Mouse (Mus musculus): ENCODE data around the gene Rnf208. TPM values are rescaled to one million over a fixed set of nuclear protein-coding genes. Genes with fewer than 3 reads are reported as not detected.
A peak's percentile ranks its signal among the peaks of the same experiment; 100 is the strongest.

Gene Rnf208
- polyA plus RNA-seq, 1 experiment, result 0.22 TPM

DNA sequence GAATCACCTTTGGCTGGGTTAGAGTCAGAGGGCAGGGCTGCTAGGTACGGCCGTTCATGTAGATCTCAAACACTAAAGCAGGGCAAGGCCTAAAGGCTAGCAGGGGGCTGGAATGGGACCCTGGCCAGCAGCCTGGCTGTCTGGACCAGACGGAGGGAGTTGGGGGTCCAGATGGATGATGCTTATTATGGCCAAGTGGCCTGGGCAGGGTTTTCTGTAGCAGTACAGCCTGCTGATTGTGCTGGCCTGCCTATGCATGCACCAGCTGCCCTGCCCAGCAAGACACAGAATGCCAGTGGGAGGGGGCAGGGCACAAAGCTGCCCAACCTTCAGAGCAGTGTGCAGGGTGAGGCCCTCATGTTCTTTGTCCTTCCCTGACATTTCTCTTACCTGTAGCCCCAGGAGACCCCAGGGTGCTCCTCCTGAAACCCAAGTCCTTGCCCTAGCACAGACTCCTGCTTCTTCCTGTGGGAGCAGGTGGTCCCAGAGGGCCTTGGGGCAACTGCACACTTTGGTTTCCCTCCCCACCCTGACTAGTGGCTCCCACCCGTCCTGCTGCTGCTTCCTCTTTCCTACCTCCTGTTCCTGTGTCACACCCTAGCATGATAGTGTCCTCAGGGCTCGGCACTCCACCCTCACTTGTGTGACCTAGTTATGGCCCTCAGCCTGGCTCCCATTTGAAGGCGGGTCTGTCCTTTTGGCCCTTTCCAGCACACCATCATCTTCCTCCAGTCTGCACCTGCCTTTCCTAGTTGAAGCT, 24.0 kb downstream of the Rnf208 start:
- peaks cover 16% of the 10 kb centered on the region for H3K36me3 ChIP-seq (ENCODE audit: control insufficient read depth, insufficient read depth)
- H3K27me3 ChIP-seq (ENCODE audit: control insufficient read depth, insufficient read depth, insufficient read length), result no peaks in the 10 kb centered on the region
- peaks cover 64% of the 10 kb centered on the region for H3K79me2 ChIP-seq (ENCODE audit: control insufficient read depth, insufficient read depth)
- no peak for TF ChIP-seq MYOD1 (IDR thresholded peaks at IDR 0.05; ENCODE audit: control insufficient read depth, insufficient read length, low read depth)
- no peak for TF ChIP-seq USF1 (IDR thresholded peaks at IDR 0.05; ENCODE audit: low read depth)
- TF ChIP-seq CEBPB (IDR thresholded peaks at IDR 0.05; ENCODE audit: low read depth), result no peak
- TF ChIP-seq MYOG (IDR thresholded peaks at IDR 0.05; ENCODE audit: control insufficient read depth, extremely low read depth, insufficient read length), result no peak
- no peak for TF ChIP-seq MAX (IDR thresholded peaks at IDR 0.05)
- TF ChIP-seq CTCF (IDR thresholded peaks at IDR 0.05; ENCODE audit: control insufficient read depth, insufficient read depth, insufficient read length), result no peak
- TF ChIP-seq FOSL1 (IDR thresholded peaks at IDR 0.05; ENCODE audit: insufficient read depth, low read length, poor library complexity, severe bottlenecking), result no peak
- no peak overlapping the region for H3K4me3 ChIP-seq (ENCODE audit: insufficient read depth, poor library complexity, severe bottlenecking)
- peak overlapping the region; percentile 21 for H3ac ChIP-seq (ENCODE audit: control insufficient read depth, insufficient read length, low read depth)
- peaks cover 13% of the 10 kb centered on the region for H3K79me3 ChIP-seq (ENCODE audit: low read depth)

DNA sequence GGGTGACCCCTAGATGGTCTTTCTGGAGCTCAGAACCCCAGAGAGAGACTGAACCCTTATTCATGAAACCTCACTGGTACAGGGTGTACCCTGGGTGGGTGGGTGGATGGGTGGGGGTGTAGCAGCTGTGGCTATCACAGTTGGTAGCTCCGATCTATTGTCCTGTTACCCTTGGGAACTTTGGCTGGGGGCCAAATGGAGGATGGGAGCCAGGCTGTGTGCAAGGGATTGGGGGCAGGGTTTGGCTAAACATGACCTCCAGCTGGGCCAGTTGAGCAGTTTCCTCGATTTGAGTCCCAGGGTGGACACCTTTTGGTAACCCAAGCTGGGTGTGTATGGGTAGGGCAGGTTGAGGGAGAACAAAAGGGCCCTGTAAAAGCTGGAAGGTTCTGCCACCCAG, 24.7 kb downstream of the Rnf208 start:
- no peaks in the 10 kb centered on the region for H3K27me3 ChIP-seq (ENCODE audit: control insufficient read depth, insufficient read depth, insufficient read length)
- H3ac ChIP-seq (ENCODE audit: control insufficient read depth, insufficient read length, low read depth), result no peak overlapping the region
- H3K4me3 ChIP-seq (ENCODE audit: insufficient read depth, poor library complexity, severe bottlenecking), result no peak overlapping the region
- H3K36me3 ChIP-seq (ENCODE audit: control insufficient read depth, insufficient read depth), result peaks cover 18% of the 10 kb centered on the region
- peaks cover 19% of the 10 kb centered on the region for H3K79me3 ChIP-seq (ENCODE audit: low read depth)
- peaks cover 71% of the 10 kb centered on the region for H3K79me2 ChIP-seq (ENCODE audit: control insufficient read depth, insufficient read depth)
- TF ChIP-seq MYOG (IDR thresholded peaks at IDR 0.05; ENCODE audit: control insufficient read depth, extremely low read depth, insufficient read length) (no peak), CTCF (IDR thresholded peaks at IDR 0.05; ENCODE audit: control insufficient read depth, insufficient read depth, insufficient read length) (no peak), USF1 (IDR thresholded peaks at IDR 0.05; ENCODE audit: low read depth) (no peak), MYOD1 (IDR thresholded peaks at IDR 0.05; ENCODE audit: control insufficient read depth, insufficient read length, low read depth) (no peak), CEBPB (IDR thresholded peaks at IDR 0.05; ENCODE audit: low read depth) (no peak), FOSL1 (IDR thresholded peaks at IDR 0.05; ENCODE audit: insufficient read depth, low read length, poor library complexity, severe bottlenecking) (no peak), MAX (IDR thresholded peaks at IDR 0.05) (no peak)

DNA sequence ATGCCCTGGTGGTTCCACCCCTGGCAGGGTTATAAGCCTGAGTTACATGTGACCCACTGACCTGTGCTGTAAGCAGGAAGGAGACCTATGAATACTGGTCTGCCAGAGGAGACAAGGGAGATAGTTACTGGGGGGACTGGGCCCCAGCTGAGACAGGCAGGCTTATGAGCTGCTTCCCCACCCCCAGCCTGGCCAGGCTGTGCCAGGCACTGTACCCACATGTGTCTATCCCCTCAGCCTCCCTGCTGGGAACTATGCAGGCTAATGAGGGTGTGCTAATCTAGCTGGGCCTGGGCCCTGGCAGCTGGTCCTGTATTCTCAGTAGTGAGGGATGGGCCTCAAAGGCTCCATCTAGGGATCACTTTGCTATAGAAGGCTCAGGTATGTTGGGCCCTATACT, 25.2 kb downstream of the Rnf208 start:
- TF ChIP-seq MAX (IDR thresholded peaks at IDR 0.05) (no peak), MYOG (IDR thresholded peaks at IDR 0.05; ENCODE audit: control insufficient read depth, extremely low read depth, insufficient read length) (no peak), CTCF (IDR thresholded peaks at IDR 0.05; ENCODE audit: control insufficient read depth, insufficient read depth, insufficient read length) (no peak), USF1 (IDR thresholded peaks at IDR 0.05; ENCODE audit: low read depth) (no peak), CEBPB (IDR thresholded peaks at IDR 0.05; ENCODE audit: low read depth) (no peak), MYOD1 (IDR thresholded peaks at IDR 0.05; ENCODE audit: control insufficient read depth, insufficient read length, low read depth) (no peak), FOSL1 (IDR thresholded peaks at IDR 0.05; ENCODE audit: insufficient read depth, low read length, poor library complexity, severe bottlenecking) (no peak)

DNA sequence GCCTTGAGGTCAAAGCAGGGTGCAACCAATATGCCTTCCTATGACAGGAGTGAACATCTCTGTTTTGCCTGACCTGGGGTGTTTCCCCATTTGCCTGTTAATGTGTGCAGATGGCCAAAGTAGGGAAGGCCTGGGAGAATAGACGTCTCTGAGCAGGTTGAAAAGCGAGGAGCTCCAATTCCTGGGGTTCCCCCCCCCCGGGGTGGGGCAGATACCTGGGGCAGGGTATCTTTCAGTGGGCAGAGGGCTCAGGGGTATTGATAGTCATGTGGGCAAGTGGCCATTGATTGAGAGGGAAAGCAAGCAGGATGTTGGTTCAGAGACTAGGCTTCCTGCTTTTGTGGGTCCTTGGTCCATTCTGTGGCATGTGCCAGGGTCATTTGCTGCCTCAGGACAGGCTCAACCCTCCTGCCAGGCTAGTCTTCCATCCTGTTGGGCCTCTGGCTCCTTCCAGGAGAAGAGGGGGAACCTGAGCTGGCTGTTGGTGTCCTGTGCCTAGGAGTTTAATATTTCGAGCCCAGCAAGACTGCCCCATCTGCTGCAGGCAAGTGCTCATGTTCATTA, 25.8 kb downstream of the Rnf208 start:
- Histone ChIP-seq H3K36me3 (ENCODE audit: control insufficient read depth, insufficient read depth) (peaks cover 18% of the 10 kb centered on the region), H3K27me3 (ENCODE audit: control insufficient read depth, insufficient read depth, insufficient read length) (no peaks in the 10 kb centered on the region), H3ac (ENCODE audit: control insufficient read depth, insufficient read length, low read depth) (no peak overlapping the region), H3K79me3 (ENCODE audit: low read depth) (peaks cover 22% of the 10 kb centered on the region), H3K4me3 (ENCODE audit: insufficient read depth, poor library complexity, severe bottlenecking) (no peak overlapping the region), H3K79me2 (ENCODE audit: control insufficient read depth, insufficient read depth) (peaks cover 79% of the 10 kb centered on the region)
- TF ChIP-seq MYOD1 (IDR thresholded peaks at IDR 0.05; ENCODE audit: control insufficient read depth, insufficient read length, low read depth) (no peak), CEBPB (IDR thresholded peaks at IDR 0.05; ENCODE audit: low read depth) (no peak)

More for the DNA sequence above, 25.2 kb downstream of the Rnf208 start:
- Histone ChIP-seq H3K4me3 (ENCODE audit: insufficient read depth, poor library complexity, severe bottlenecking) (no peak overlapping the region), H3K79me3 (ENCODE audit: low read depth) (peaks cover 19% of the 10 kb centered on the region), H3K79me2 (ENCODE audit: control insufficient read depth, insufficient read depth) (peaks cover 76% of the 10 kb centered on the region), H3ac (ENCODE audit: control insufficient read depth, insufficient read length, low read depth) (no peak overlapping the region), H3K27me3 (ENCODE audit: control insufficient read depth, insufficient read depth, insufficient read length) (no peaks in the 10 kb centered on the region), H3K36me3 (ENCODE audit: control insufficient read depth, insufficient read depth) (peaks cover 18% of the 10 kb centered on the region)

DNA sequence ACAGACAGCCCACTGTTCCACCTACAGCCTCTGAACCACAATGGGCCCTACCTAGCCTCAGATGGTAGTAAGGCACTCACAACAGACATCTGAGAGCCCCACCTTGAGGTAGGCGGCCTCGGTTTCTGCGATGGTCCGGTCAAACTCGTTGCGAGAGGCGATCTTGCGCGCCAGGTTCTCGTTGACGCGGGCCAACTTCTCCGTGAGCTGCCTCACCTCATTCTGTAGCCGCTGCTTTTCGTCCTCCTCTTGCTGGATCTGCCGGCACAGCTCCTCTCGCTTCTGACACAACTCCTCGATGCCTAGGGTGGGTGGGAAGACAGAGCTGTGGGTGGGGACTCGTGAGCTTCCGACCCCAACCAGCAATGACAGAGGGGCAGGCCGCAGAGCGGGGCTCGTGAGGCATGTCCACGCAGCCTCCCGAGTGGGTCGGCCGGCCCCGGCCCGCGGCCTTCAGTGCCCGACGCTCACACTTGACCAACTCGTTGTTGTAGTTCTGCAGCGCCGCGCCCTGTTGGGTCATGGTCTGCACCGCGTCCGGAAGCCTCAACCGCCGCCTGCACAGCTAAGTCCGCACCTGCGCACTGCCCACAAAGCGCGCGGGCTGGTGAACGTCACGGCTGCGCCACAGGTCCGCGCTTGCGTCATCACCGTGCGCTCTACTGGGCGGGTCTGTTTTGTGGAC, 29.9 kb downstream of the Rnf208 start, which contains the start of the genes Ssna1 and Anapc2:
TSS of gene Ssna1 (minus strand) at position 612 of the 685 bp plus-strand sequence.
TSS of gene Anapc2 (plus strand) at position 652 of the 685 bp plus-strand sequence.
- peaks cover 58% of the 10 kb centered on the region for H3K36me3 ChIP-seq (ENCODE audit: control insufficient read depth, insufficient read depth)
- peaks cover 63% of the 10 kb centered on the region for H3K79me2 ChIP-seq (ENCODE audit: control insufficient read depth, insufficient read depth)
- peaks cover 31% of the 10 kb centered on the region for H3K79me3 ChIP-seq (ENCODE audit: low read depth)
- TF ChIP-seq USF1 (IDR thresholded peaks at IDR 0.05; ENCODE audit: low read depth), result no peak
- TF ChIP-seq CTCF (IDR thresholded peaks at IDR 0.05; ENCODE audit: control insufficient read depth, insufficient read depth, insufficient read length), result peak; percentile 76
- peak; percentile 15 for TF ChIP-seq MYOD1 (IDR thresholded peaks at IDR 0.05; ENCODE audit: control insufficient read depth, insufficient read length, low read depth)
- TF ChIP-seq MAX (IDR thresholded peaks at IDR 0.05), result no peak
- peak; percentile 38 for TF ChIP-seq CEBPB (IDR thresholded peaks at IDR 0.05; ENCODE audit: low read depth)
- no peak for TF ChIP-seq FOSL1 (IDR thresholded peaks at IDR 0.05; ENCODE audit: insufficient read depth, low read length, poor library complexity, severe bottlenecking)
- no peak for TF ChIP-seq MYOG (IDR thresholded peaks at IDR 0.05; ENCODE audit: control insufficient read depth, extremely low read depth, insufficient read length)
- H3ac ChIP-seq (ENCODE audit: control insufficient read depth, insufficient read length, low read depth), result peak within 1 kb of the TSS; percentile 94
- H3K4me3 ChIP-seq (ENCODE audit: insufficient read depth, poor library complexity, severe bottlenecking), result peak within 1 kb of the TSS; percentile 97
- H3K27me3 ChIP-seq (ENCODE audit: control insufficient read depth, insufficient read depth, insufficient read length), result no peaks in the 10 kb centered on the region

All from C2C12 (cell line).